Mouse (Mus musculus) inflammation-experienced regulatory T-cells (primary cell): ENCODE data around the gene Atp1a2. TPM values are rescaled to one million over a fixed set of nuclear protein-coding genes. Genes with fewer than 3 reads are reported as not detected.

Experiments
- polyA plus RNA-seq, 2 experiments: library from polyadenylated mRNA; unstranded; fragments of 100-300 nt; shearing (Covaris generic); gene quantifications; one replicate each; pipeline ENCODE4 v1.2.1; 2017

Gene Atp1a2
- polyA plus RNA-seq, result 1 to 10 TPM in 1 of 2 experiments, under 1 TPM in 1; 0.22 to 2.1 TPM

DNA sequence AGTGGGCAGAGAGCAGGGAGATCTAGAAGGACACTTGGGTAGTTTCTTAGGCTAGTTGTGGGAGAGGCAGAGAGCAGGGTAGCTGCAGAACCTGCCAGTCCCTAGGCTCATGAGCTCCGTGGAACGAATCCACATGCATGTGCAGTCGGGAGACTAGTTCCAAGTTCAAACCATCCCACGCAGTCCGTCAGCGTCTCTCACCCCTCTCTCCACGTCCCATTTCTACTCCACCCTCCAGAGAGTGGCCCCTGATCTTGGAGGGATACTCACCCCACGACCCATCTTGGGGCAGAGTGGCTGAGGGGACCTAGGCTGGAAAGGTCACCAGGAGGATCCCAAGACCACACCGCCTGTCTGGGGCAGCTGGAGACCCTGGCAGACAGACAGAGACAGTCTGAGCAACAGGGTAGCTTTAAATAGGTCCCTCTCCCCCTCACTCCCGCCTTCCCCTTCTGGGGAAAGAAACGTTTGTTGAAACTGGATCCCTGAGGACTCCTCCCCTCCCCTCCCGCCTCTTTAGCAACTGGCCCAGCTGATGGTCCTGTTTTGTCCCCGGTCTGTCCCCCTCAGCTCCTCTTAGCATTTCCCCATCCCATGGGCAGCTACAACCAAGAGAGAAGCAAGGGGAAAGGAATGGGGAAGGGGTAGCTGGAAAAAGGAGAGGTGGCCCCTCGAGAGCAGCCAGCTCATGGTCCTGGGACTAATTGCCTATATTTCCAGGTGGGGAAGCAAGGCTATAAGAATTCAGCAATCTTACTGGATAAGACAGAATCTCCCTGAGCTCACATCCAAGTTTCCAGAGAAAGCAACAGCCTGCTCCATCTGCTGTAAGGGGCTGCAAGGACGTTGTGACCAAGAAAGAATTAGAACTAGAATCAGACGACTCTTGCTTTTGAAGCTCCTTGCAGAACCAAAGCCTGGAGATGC, at the start of gene Atp1a2:
Atp1a2 (minus strand) TSS at position 454 of the 927 bp plus-strand sequence.

DNA sequence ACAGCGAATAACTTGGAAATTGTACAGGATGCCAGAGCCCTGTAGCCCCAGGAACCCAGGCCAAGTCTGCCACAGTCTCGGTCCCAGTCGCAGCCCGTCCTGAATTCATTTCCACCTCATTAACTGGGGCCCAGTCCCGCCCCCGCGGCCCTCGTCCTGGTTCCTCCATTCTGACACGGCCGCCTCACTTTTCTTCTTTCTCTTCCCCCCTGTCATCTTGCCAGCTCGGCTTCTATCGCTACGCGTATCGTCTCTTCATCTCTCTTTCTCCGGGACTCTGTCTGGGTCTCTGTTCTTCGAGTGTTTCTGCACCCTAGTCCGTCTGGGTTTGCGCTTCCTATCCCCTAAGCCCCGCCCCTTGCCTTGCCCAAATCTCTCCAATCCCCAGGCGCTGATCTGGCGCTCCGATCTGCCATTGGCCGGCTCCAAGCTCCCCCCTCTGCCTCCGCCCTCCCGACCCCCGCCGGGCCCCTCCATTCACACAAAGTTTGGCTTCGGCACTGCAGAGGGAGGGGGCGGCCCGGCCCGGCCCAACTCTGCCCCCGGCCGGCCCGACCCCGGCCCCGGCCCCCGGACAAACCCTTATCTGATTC, 43.0 kb upstream of the Atp1a2 start, which contains the start of gene Kcnj10:
Kcnj10 (plus strand) TSS at position 482 of the 593 bp plus-strand sequence.

DNA sequence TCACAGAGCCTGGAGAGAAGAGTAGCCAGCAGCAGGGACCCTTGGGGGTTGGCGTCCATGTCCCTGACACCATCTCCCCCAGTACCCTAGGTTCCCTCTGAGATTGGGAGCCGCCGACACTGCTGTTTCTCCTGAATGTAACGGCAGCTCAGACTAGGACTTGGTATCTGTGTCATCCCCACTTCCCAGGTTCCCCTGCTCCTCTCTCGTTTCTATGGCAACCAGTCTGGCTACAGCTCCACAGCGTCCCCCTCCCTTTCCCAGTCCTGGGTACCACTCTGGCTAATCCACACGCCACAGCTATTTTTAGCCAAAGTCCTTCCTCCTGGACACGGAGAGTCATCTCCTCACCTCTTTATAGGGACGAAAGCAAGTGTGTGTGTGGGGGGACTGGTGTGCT, 31.3 kb upstream of the Atp1a2 start, which contains the start of gene Kcnj9:
Kcnj9 (minus strand) TSS at position 188 of the 400 bp plus-strand sequence.

DNA sequence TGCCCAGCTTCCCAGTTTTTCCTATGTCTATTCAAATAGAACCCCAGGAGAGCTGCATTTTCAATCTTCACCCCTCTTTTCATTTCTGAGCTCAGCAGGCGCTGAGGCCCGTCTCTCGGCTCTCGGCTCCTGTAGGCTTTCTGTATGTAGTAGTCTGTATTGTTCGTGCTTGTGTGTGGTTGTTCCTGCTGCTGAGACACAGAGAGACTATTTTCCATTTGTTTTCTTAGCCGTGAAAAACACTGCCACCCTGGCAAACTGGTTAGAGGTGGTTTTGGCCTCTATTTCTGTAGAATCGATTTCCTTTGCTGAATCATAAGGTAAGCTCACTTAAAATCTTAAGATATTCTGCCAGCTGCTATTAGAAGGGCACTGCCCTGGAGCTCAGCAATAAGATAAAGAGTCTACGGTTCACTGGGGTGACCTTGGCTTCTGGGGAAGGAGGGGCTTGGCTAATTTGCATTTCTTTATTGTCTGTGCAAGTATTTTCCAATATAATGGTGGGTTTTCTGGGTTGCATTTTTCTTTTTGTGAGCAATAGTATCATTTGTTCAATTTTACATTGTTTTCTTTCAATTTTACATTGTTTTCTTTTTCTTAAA, 36.3 kb downstream of the Atp1a2 start, which contains the start of gene Igsf8:
Igsf8 (plus strand) TSS at position 165 of the 602 bp plus-strand sequence.

DNA sequence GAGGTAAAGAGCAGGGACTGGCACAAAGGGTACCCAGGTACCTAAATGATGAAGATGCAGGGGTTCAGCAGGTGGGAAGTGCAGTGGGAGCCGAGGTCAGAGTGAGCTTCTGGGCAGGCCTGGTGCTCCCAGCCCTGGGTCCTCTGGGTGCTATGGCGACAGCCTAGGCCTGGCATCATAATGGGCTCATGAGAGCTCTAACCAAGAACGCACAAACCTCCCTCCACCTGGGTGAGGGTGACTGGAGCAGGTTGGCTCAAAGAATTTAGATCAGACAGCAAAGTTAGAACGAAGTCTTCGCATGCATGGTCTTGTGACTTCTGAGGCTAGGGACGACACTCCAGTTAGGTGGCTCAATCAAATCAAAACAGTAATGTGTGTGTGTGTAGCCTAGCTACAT, 39.5 kb downstream of the Atp1a2 start, which contains the start of gene Atp1a4:
Atp1a4 (minus strand) TSS at position 101 of the 400 bp plus-strand sequence.

Other genes with a start within 250 kb of the Atp1a2 start
- under 1 TPM in 1 of 2 experiments, not detected in 1; 0.78 TPM for gene Nhlh1, start 240.5 kb downstream of the Atp1a2 start, polyA plus RNA-seq
- 100 to 1,000 TPM; 198 to 237 TPM for gene Copa, start 215.5 kb downstream of the Atp1a2 start, polyA plus RNA-seq
- gene Ncstn, start 215.3 kb downstream of the Atp1a2 start, polyA plus RNA-seq, result 100 to 1,000 TPM; 131 to 141 TPM
- 10 to 100 TPM; 44.8 to 54.5 TPM for gene Pex19, start 171.3 kb downstream of the Atp1a2 start, polyA plus RNA-seq
- gene Dcaf8, start 150.0 kb downstream of the Atp1a2 start, polyA plus RNA-seq, result 100 to 1,000 TPM; 104 to 123 TPM
- 10 to 100 TPM; 55.8 to 83.7 TPM for gene Pea15a, start 91.3 kb downstream of the Atp1a2 start, polyA plus RNA-seq
- gene Casq1, start 78.2 kb downstream of the Atp1a2 start, polyA plus RNA-seq, result not detected
- 1 to 10 TPM in 1 of 2 experiments, not detected in 1; 1.2 TPM for gene Atp1a4, start 39.6 kb downstream of the Atp1a2 start, polyA plus RNA-seq
- gene Igsf8, start 36.4 kb downstream of the Atp1a2 start, polyA plus RNA-seq, result 10 to 100 TPM; 30.5 to 47.2 TPM
- under 1 TPM in 1 of 2 experiments, not detected in 1; 0.87 TPM for gene Kcnj9, start 31.3 kb upstream of the Atp1a2 start, polyA plus RNA-seq
- gene Kcnj10, start 43.1 kb upstream of the Atp1a2 start, polyA plus RNA-seq, result under 1 TPM; 0.13 to 0.75 TPM
- gene Pigm, start 78.5 kb upstream of the Atp1a2 start, polyA plus RNA-seq, result 10 to 100 TPM in 1 of 2 experiments, 1 to 10 TPM in 1; 8.8 to 11.6 TPM
- 1 to 10 TPM in 1 of 2 experiments, under 1 TPM in 1; 0.36 to 1.6 TPM for gene Slamf9, start 177.3 kb upstream of the Atp1a2 start, polyA plus RNA-seq
- gene Igsf9, start 183.7 kb upstream of the Atp1a2 start, polyA plus RNA-seq, result 1 to 10 TPM in 1 of 2 experiments, under 1 TPM in 1; 0.23 to 3.5 TPM
- gene Tagln2, start 202.0 kb upstream of the Atp1a2 start, polyA plus RNA-seq, result 100 to 1,000 TPM; 271 to 514 TPM
- 1 to 10 TPM in 1 of 2 experiments, under 1 TPM in 1; 0.11 to 3.5 TPM for gene Cfap45, start 222.7 kb upstream of the Atp1a2 start, polyA plus RNA-seq